8 mouse cellular contexts compared by ENCODE assay signal in the genomic region with DNA sequence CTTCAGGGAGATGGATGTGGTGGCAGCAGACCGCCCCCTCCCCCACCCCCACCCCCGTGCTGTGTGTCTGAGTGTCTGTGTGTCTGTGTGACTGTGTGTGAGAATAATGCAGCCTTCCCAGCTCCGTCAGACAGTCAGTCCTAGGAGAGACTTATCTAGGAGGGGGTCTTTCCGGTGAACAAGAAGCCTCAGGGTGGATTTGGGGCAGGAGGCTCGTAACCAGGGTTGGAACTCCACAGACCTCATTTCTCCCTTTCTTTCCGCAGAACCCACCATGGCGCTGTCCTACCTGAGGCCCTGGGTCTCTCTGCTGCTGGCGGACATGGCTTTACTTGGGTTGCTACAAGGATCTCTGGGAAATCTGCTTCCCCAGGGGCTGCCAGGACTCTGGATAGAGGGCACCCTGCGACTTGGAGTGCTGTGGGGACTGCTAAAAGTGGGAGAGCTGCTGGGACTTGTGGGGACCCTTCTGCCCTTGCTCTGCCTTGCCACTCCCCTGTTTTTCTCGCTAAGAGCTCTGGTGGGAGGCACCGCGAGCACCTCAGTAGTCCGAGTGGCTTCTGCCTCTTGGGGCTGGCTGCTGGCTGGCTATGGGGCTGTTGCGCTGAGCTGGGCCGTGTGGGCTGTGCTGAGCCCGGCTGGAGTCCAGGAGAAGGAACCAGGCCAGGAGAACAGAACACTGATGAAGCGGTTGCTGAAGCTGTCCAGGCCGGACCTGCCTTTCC. TPM values are rescaled to one million over a fixed set of nuclear protein-coding genes. Genes with fewer than 3 reads are reported as not detected.
DNase-seq lines count a peak whose midpoint lies in the region; ATAC-seq and TF ChIP-seq lines count a peak whose summit lies in the region.

No protein-coding gene starts in this region.

- peak overlapping the region; percentile 57 for H3K9ac ChIP-seq in embryonic facial prominence, embryonic 12.5 days
- peak overlapping the region; percentile 87 for H3K9ac ChIP-seq in heart, embryonic 13.5 days
- peak overlapping the region; percentile 68 for H3K9ac ChIP-seq in limb, embryonic 14.5 days (ENCODE audit: low read depth, low read length, severe bottlenecking)
- H3K9ac ChIP-seq in midbrain, postnatal 0 days (replicated peaks; ENCODE audit: low read length, poor library complexity, severe bottlenecking), result peak overlapping the region; percentile 48; the same call in 1 of the 2 replicates

- TF ChIP-seq POLR2A in testis, adult 2 months (IDR thresholded peaks at IDR 0.05; ENCODE audit: control insufficient read depth, low read depth, low read length), result no peak
- no peak for TF ChIP-seq POLR2A in limb, embryonic 14.5 days (IDR thresholded peaks at IDR 0.05; ENCODE audit: borderline replicate concordance, extremely low read depth, insufficient read depth, insufficient read length)

- H3K27me3 ChIP-seq in testis, adult 2 months (ENCODE audit: control insufficient read depth, insufficient read depth, low read length), result no peaks in the 10 kb centered on the region
- peaks cover 71% of the 10 kb centered on the region for H3K27me3 ChIP-seq in embryonic facial prominence, embryonic 12.5 days
- peaks cover 83% of the 10 kb centered on the region for H3K27me3 ChIP-seq in heart, embryonic 13.5 days (replicated peaks)
- H3K27me3 ChIP-seq in limb, embryonic 14.5 days (ENCODE audit: control insufficient read depth, insufficient read depth, low read length), result peaks cover 21% of the 10 kb centered on the region; the same call in 1 of the 2 replicates
- H3K27me3 ChIP-seq in midbrain, postnatal 0 days (ENCODE audit: insufficient read depth, low read length), result peaks cover 28% of the 10 kb centered on the region

- H3K4me2 ChIP-seq in embryonic facial prominence, embryonic 12.5 days (replicated peaks), result peak overlapping the region; percentile 83
- peak overlapping the region; percentile 99 for H3K4me2 ChIP-seq in heart, embryonic 13.5 days
- peak overlapping the region; percentile 92 for H3K4me2 ChIP-seq in limb, embryonic 14.5 days (replicated peaks; ENCODE audit: low read depth, low read length, severe bottlenecking)
- peak overlapping the region; percentile 79 for H3K4me2 ChIP-seq in midbrain, postnatal 0 days (ENCODE audit: low read depth, low read length, poor library complexity, severe bottlenecking)

- DNase-seq in testis, postnatal 14 days (ENCODE audit: low spot score), result no peak
- DNase-seq in limb, embryonic 14.5 days (ENCODE audit: low spot score), result no peak
- DNase-seq in midbrain, postnatal 0 days (ENCODE audit: low spot score), result no peak
- DNase-seq in frontal cortex, postnatal 25 days (ENCODE audit: low spot score in 2 of 2), result no peak
- no peak for DNase-seq in right cerebral cortex, adult 2 months (ENCODE audit: low spot score in 2 of 2)

- ATAC-seq in embryonic facial prominence, embryonic 12.5 days (ENCODE audit: insufficient number of reproducible peaks, insufficient read depth, low FRiP score, low TSS enrichment), result no peak
- no peak for ATAC-seq in heart, embryonic 13.5 days (ENCODE audit: extremely low read depth, insufficient number of reproducible peaks, low FRiP score, low TSS enrichment)
- no peak for ATAC-seq in limb, embryonic 14.5 days (ENCODE audit: low FRiP score, low read depth)
- no peak for ATAC-seq in midbrain, postnatal 0 days (ENCODE audit: low FRiP score)

- H3K9me3 ChIP-seq in embryonic facial prominence, embryonic 12.5 days, result no peaks in the 10 kb centered on the region
- H3K9me3 ChIP-seq in heart, embryonic 13.5 days, result no peaks in the 10 kb centered on the region
- H3K9me3 ChIP-seq in limb, embryonic 14.5 days (ENCODE audit: control insufficient read depth, low read length), result no peaks in the 10 kb centered on the region
- H3K9me3 ChIP-seq in midbrain, postnatal 0 days (ENCODE audit: low read length), result no peaks in the 10 kb centered on the region

- WGBS in embryonic facial prominence, embryonic 12.5 days, result 12% methylated on average over 18 of the region's 18 CpGs
- WGBS in heart, embryonic 13.5 days, result 15% methylated on average over 18 of the region's 18 CpGs
- 12% methylated on average over 18 of the region's 18 CpGs for WGBS in limb, embryonic 14.5 days
- WGBS in midbrain, postnatal 0 days, result 18% methylated on average over 17 of the region's 18 CpGs

- TF ChIP-seq CTCF in testis, adult 2 months (IDR thresholded peaks at IDR 0.05; ENCODE audit: control insufficient read depth, insufficient read depth, insufficient replicate concordance, low read depth, low read length), result no peak
- no peak for TF ChIP-seq CTCF in midbrain, postnatal 0 days (IDR thresholded peaks at IDR 0.05)

- no peaks in the 10 kb centered on the region; the same call in 1 of the 2 replicates for H3K4me1 ChIP-seq in testis, adult 2 months (ENCODE audit: control insufficient read depth, insufficient read depth, low read length)
- 0 out of 2 replicates have a peak, but pooled peaks cover 6% of the 10 kb centered on the region for H3K4me1 ChIP-seq in embryonic facial prominence, embryonic 12.5 days
- H3K4me1 ChIP-seq in heart, embryonic 13.5 days, result peaks cover 9% of the 10 kb centered on the region
- H3K4me1 ChIP-seq in limb, embryonic 14.5 days (ENCODE audit: control insufficient read depth, insufficient read depth, low read length), result no peaks in the 10 kb centered on the region; the same call in 1 of the 2 replicates
- no peaks in the 10 kb centered on the region; the same call in 1 of the 2 replicates for H3K4me1 ChIP-seq in midbrain, postnatal 0 days (ENCODE audit: insufficient read depth, low read length)

- H3K4me3 ChIP-seq in testis, adult 2 months (ENCODE audit: control insufficient read depth, low read depth, low read length), result peak overlapping the region; percentile 87; the same call in 1 of the 2 replicates
- H3K4me3 ChIP-seq in embryonic facial prominence, embryonic 12.5 days, result peak overlapping the region; percentile 62
- peak overlapping the region; percentile 86 for H3K4me3 ChIP-seq in heart, embryonic 13.5 days
- peak overlapping the region; percentile 62 for H3K4me3 ChIP-seq in limb, embryonic 14.5 days (replicated peaks; ENCODE audit: low read length)
- peak overlapping the region; percentile 54 for H3K4me3 ChIP-seq in midbrain, postnatal 0 days (ENCODE audit: low read depth, low read length)

- no peaks in the 10 kb centered on the region for H3K36me3 ChIP-seq in testis, adult 2 months (ENCODE audit: control insufficient read depth, insufficient read depth, low read length)
- H3K36me3 ChIP-seq in embryonic facial prominence, embryonic 12.5 days, result no peaks in the 10 kb centered on the region
- H3K36me3 ChIP-seq in heart, embryonic 13.5 days, result no peaks in the 10 kb centered on the region
- no peaks in the 10 kb centered on the region for H3K36me3 ChIP-seq in limb, embryonic 14.5 days (ENCODE audit: control insufficient read depth, insufficient read depth, low read length)
- no peaks in the 10 kb centered on the region for H3K36me3 ChIP-seq in midbrain, postnatal 0 days (ENCODE audit: insufficient read depth, low read length)

- H3K27ac ChIP-seq in testis, adult 2 months (ENCODE audit: control insufficient read depth, insufficient read depth, low read depth, low read length), result no peak overlapping the region
- no peak overlapping the region for H3K27ac ChIP-seq in embryonic facial prominence, embryonic 12.5 days
- no peak overlapping the region for H3K27ac ChIP-seq in heart, embryonic 13.5 days (replicated peaks)
- H3K27ac ChIP-seq in limb, embryonic 14.5 days (replicated peaks; ENCODE audit: low read depth, low read length), result no peak overlapping the region
- no peak overlapping the region for H3K27ac ChIP-seq in midbrain, postnatal 0 days (ENCODE audit: low read depth, low read length)

RNA-seq across cellular contexts. Expression of a gene that starts 1.9 kb away (rescaled TPM):
- polyA plus RNA-seq in testis, adult 2 months (2012; rRNA removed), result 1.3 and 2.0 TPM in 2 replicates
- 1.3 and 2.3 TPM in 2 replicates for polyA plus RNA-seq in embryonic facial prominence, embryonic 12.5 days (2016; fragmentation: Nextera tagmentation; extraction: Ambion mirVana)
- 1.8 and 2.1 TPM in 2 replicates for polyA plus RNA-seq in heart, embryonic 13.5 days (2015; fragmentation: Nextera tagmentation; extraction: Ambion mirVana)
- 2.9 and 3.0 TPM in 2 replicates for polyA plus RNA-seq in limb, embryonic 14.5 days (2012; rRNA removed)
- polyA plus RNA-seq in limb, embryonic 14.5 days (2014; fragmentation: Nextera tagmentation; extraction: Ambion mirVana), result 2.3 and 2.4 TPM in 2 replicates
- total RNA-seq in midbrain, postnatal 0 days (2014; rRNA removed), result 1.8 and 2.0 TPM in 2 replicates
- 2.9 and 4.2 TPM in 2 replicates for polyA plus RNA-seq in midbrain, postnatal 0 days (2015; fragmentation: Nextera tagmentation; extraction: Ambion mirVana)

RNA-seq across cellular contexts. Expression of a gene that starts 7.7 kb away (rescaled TPM):
- polyA plus RNA-seq in testis, adult 2 months (2012; rRNA removed), result 2.0 and 2.3 TPM in 2 replicates
- polyA plus RNA-seq in embryonic facial prominence, embryonic 12.5 days (2016; fragmentation: Nextera tagmentation; extraction: Ambion mirVana), result 2.1 and 3.5 TPM in 2 replicates
- polyA plus RNA-seq in heart, embryonic 13.5 days (2015; fragmentation: Nextera tagmentation; extraction: Ambion mirVana), result 3.2 and 4.3 TPM in 2 replicates
- polyA plus RNA-seq in limb, embryonic 14.5 days (2012; rRNA removed), result 6.8 and 7.3 TPM in 2 replicates
- polyA plus RNA-seq in limb, embryonic 14.5 days (2014; fragmentation: Nextera tagmentation; extraction: Ambion mirVana), result 9.2 and 9.4 TPM in 2 replicates
- total RNA-seq in midbrain, postnatal 0 days (2014; rRNA removed), result 1.7 and 2.8 TPM in 2 replicates
- polyA plus RNA-seq in midbrain, postnatal 0 days (2015; fragmentation: Nextera tagmentation; extraction: Ambion mirVana), result 4.2 and 5.3 TPM in 2 replicates

RNA-seq across cellular contexts. Expression of a gene that starts 17.6 kb away (rescaled TPM):
- polyA plus RNA-seq in testis, adult 2 months (2012; rRNA removed), result 1.7 TPM in 2 replicates
- 1.8 and 2.0 TPM in 2 replicates for polyA plus RNA-seq in embryonic facial prominence, embryonic 12.5 days (2016; fragmentation: Nextera tagmentation; extraction: Ambion mirVana)
- polyA plus RNA-seq in heart, embryonic 13.5 days (2015; fragmentation: Nextera tagmentation; extraction: Ambion mirVana), result 1.7 and 2.1 TPM in 2 replicates
- polyA plus RNA-seq in limb, embryonic 14.5 days (2012; rRNA removed), result 2.2 and 3.7 TPM in 2 replicates
- 3.4 and 3.9 TPM in 2 replicates for polyA plus RNA-seq in limb, embryonic 14.5 days (2014; fragmentation: Nextera tagmentation; extraction: Ambion mirVana)
- 0.99 and 1.1 TPM in 2 replicates for total RNA-seq in midbrain, postnatal 0 days (2014; rRNA removed)
- polyA plus RNA-seq in midbrain, postnatal 0 days (2015; fragmentation: Nextera tagmentation; extraction: Ambion mirVana), result 2.0 and 3.3 TPM in 2 replicates

RNA-seq across cellular contexts. Expression of a gene that starts 17.8 kb away (rescaled TPM):
- 1.5 TPM in 2 replicates for polyA plus RNA-seq in testis, adult 2 months (2012; rRNA removed)
- polyA plus RNA-seq in embryonic facial prominence, embryonic 12.5 days (2016; fragmentation: Nextera tagmentation; extraction: Ambion mirVana), result 4.7 TPM in 2 replicates
- polyA plus RNA-seq in heart, embryonic 13.5 days (2015; fragmentation: Nextera tagmentation; extraction: Ambion mirVana), result 1.4 and 1.6 TPM in 2 replicates
- 11.0 and 12.1 TPM in 2 replicates for polyA plus RNA-seq in limb, embryonic 14.5 days (2012; rRNA removed)
- polyA plus RNA-seq in limb, embryonic 14.5 days (2014; fragmentation: Nextera tagmentation; extraction: Ambion mirVana), result 11.2 and 14.2 TPM in 2 replicates
- total RNA-seq in midbrain, postnatal 0 days (2014; rRNA removed), result 7.1 and 16.5 TPM in 2 replicates
- polyA plus RNA-seq in midbrain, postnatal 0 days (2015; fragmentation: Nextera tagmentation; extraction: Ambion mirVana), result 7.7 and 8.3 TPM in 2 replicates

RNA-seq across cellular contexts. Expression of a gene that starts 33.5 kb away (rescaled TPM):
- polyA plus RNA-seq in testis, adult 2 months (2012; rRNA removed), result 0.06 and 0.16 TPM in 2 replicates
- not detected in 2 replicates for polyA plus RNA-seq in embryonic facial prominence, embryonic 12.5 days (2016; fragmentation: Nextera tagmentation; extraction: Ambion mirVana)
- not detected in 2 replicates for polyA plus RNA-seq in heart, embryonic 13.5 days (2015; fragmentation: Nextera tagmentation; extraction: Ambion mirVana)
- 0.06 and 0.23 TPM in 2 replicates for polyA plus RNA-seq in limb, embryonic 14.5 days (2012; rRNA removed)
- polyA plus RNA-seq in limb, embryonic 14.5 days (2014; fragmentation: Nextera tagmentation; extraction: Ambion mirVana), result 0.11 TPM in 1 of 2 replicates, not detected in the other
- 1.1 and 1.2 TPM in 2 replicates for total RNA-seq in midbrain, postnatal 0 days (2014; rRNA removed)
- polyA plus RNA-seq in midbrain, postnatal 0 days (2015; fragmentation: Nextera tagmentation; extraction: Ambion mirVana), result 0.31 and 0.55 TPM in 2 replicates
